Mouse (Mus musculus): ENCODE measurements at regions not wholly inside any gene's neighbourhood (a gene's known extent, or its start where the extent isn't known, plus 50 kb on each side); places are given as distances from the start of the nearest gene placed in this dataset.

DNA sequence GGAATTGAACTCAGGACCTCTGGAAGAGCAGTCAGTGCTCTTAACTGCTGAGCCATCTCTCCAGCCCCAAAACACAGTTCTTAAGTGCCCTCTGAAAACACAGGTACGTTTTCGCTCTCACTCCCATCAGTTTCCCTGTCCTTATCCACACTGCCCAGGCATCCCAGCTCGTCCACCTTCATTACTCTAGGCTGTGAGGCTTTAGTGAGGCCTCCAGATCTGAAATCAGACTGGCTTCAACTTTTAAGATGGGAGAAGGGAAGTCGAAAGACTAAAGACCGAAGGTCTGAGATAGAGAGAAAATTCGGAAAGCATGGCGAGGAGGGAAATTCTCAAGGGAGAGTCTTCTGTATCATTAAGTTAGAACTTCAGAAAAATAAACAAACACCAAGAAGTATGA, 54.8 kb upstream of the Tet2 start:
- no peaks in the 10 kb centered on the region for H3K9me3 ChIP-seq
- ATAC-seq (ENCODE audit: low FRiP score, low read depth), result no peak
- no peaks in the 10 kb centered on the region for H3K27me3 ChIP-seq
- H3K4me3 ChIP-seq, result no peak overlapping the region
- H3K4me1 ChIP-seq, result peaks cover 10% of the 10 kb centered on the region
- H3K36me3 ChIP-seq, result no peaks in the 10 kb centered on the region
- H3K4me2 ChIP-seq (replicated peaks), result no peak overlapping the region
- no peak overlapping the region for H3K27ac ChIP-seq
- H3K9ac ChIP-seq, result no peak overlapping the region
- 89% methylated on average over 7 of the region's 7 CpGs for WGBS

DNA sequence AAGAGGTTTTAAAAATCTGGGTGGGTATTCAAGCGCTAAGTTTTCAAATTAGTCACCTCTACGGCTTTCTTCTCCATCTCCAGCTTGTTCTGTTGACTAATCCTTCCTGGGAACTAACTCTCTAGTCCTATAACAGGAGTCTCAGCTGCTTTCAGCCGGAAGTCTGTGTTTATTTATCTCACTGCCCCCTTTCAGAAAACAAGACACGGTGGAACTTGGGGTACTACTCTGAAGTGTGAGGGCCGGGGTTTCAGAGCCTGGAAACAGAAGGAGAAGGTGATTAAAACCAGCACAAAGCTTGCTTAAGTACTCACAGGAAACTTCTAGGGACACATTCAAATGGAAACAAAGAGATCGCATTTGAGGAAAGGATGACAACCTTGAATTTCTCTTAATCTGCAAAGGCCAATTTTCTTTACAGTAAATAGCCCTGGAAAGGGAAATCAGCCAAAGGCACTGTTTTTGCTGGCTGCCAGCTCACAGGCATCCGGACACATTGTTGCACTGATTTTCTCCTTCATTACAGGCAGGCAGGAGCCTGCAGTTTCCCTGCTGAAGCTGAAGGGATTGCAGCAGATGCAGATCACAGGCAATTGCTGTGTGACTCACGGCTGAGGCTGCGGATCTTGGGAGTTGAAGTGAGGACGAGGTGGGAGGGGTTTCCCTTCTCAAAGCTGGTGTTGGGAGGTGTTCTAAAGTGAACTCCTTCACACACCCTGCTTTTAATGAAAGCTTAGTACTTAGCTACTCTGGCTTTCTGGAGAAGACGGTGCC, 55.7 kb upstream of the Tet2 start:
- peaks cover 10% of the 10 kb centered on the region for H3K4me1 ChIP-seq
- no peaks in the 10 kb centered on the region for H3K27me3 ChIP-seq
- no peak overlapping the region for H3K9ac ChIP-seq
- ATAC-seq (ENCODE audit: low FRiP score, low read depth), result peak; percentile 71
- H3K36me3 ChIP-seq, result no peaks in the 10 kb centered on the region
- WGBS, result 13% methylated on average over 11 of the region's 11 CpGs
- peak overlapping the region; percentile 67 for H3K27ac ChIP-seq
- H3K4me3 ChIP-seq, result peak overlapping the region; percentile 5; the same call in 1 of the 2 replicates
- H3K4me2 ChIP-seq (replicated peaks), result peak overlapping the region; percentile 39
- H3K9me3 ChIP-seq, result no peaks in the 10 kb centered on the region

- no peaks in the 10 kb centered on the region for H3K9me3 ChIP-seq
- ATAC-seq (ENCODE audit: low FRiP score, low read depth), result no peak
- peaks cover 4% of the 10 kb centered on the region for H3K4me1 ChIP-seq
- WGBS, result 85% methylated on average over 6 of the region's 6 CpGs
- no peak overlapping the region for H3K9ac ChIP-seq
- H3K4me3 ChIP-seq, result no peak overlapping the region
- H3K27ac ChIP-seq, result no peak overlapping the region
- no peaks in the 10 kb centered on the region for H3K36me3 ChIP-seq
- H3K4me2 ChIP-seq (replicated peaks), result no peak overlapping the region
- H3K27me3 ChIP-seq, result no peaks in the 10 kb centered on the region
These were observed 60.5 kb upstream of the Tet2 start for GRCm38 (mm10) chr3:133605460-133605859.

- Histone ChIP-seq H3K27ac (no peak overlapping the region), H3K27me3 (no peaks in the 10 kb centered on the region), H3K9ac (no peak overlapping the region), H3K4me3 (no peak overlapping the region), H3K4me1 (no peaks in the 10 kb centered on the region), H3K9me3 (no peaks in the 10 kb centered on the region), H3K4me2 (replicated peaks) (no peak overlapping the region), H3K36me3 (no peaks in the 10 kb centered on the region)
- WGBS, result 82% methylated on average over 3 of the region's 3 CpGs
- no peak for ATAC-seq (ENCODE audit: low FRiP score, low read depth)
These were observed 63.9 kb upstream of the Tet2 start for GRCm38 (mm10) chr3:133608845-133609261.

DNA sequence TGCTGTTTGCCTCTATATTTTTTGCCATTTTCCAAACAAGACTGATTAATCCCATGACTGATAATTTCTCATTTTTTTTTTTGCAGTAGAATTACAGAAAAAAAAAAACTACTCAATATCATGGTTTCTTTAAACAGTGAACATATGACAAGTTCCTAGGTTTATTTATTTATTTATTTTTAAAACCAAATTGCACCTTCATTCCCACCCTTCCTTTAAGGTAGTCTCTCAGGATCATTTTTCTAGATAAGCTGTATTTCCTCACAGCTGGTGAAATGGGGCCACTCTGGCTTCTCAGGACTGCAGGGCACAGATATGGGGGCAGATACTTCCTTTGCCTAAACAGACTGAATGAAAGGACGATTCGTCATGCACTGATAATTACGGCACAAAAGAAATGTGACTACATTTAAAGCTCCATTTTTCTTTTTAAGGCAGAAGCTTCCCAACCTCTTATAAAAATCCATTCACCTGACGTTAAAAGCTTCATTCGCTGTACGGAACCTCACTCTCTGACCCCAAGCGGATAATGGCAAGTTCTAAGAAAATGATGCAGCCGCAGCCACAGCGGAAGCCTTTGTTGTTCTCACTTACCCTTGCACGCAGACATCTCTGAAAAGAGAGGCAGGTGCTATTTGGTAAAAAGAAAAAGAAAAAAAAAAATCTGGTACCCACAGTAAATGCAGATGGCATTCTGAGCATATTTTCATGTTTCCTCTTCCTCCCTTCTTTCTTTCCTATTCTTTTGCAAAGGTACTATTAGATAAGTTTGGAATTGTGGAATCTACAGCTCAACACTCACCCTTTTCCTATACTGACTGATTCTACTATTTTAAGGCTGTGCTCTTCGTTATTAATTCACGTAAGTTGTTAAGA, 69.1 kb upstream of the Tet2 start:
- no peak for ATAC-seq (ENCODE audit: low FRiP score, low read depth)
- no peaks in the 10 kb centered on the region for H3K4me1 ChIP-seq
- H3K4me2 ChIP-seq (replicated peaks), result no peak overlapping the region
- no peaks in the 10 kb centered on the region for H3K36me3 ChIP-seq
- H3K9ac ChIP-seq, result no peak overlapping the region
- H3K9me3 ChIP-seq, result no peaks in the 10 kb centered on the region
- H3K27me3 ChIP-seq, result no peaks in the 10 kb centered on the region
- H3K27ac ChIP-seq, result no peak overlapping the region
- WGBS, result 73% methylated on average over 12 of the region's 12 CpGs
- no peak overlapping the region for H3K4me3 ChIP-seq

DNA sequence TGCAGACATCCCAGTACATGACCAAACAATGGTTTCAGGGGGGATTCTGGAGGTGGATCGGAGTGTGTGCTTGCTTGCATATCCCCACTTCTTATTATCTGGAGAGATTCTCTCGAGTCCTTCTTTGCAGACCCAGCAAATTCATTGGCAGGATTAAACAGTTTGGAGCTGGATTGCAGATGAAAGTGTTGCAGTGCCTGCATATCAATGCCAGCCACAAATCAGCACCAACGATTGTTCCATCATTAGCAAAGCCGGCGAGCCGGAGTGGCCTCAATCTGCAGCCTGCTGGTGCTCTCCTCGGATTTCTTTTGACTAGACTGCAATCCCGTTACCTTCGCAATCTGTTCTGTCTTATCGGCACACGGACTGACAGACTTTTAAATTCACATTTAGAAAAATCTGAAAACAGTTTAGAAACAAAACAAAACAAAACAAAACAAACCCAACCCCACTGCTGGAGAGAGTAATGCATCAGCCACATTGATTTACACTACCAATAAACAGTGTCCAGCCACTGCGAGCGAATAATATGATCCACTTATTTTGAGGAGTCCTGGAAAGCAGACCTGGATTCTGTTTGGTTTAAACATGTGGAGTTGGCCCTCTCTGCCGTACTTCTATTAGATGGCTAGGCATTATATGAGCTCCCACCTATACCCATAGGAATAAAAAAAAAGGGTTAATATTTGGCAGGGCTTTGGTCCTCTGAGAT, 69.9 kb upstream of the Tet2 start:
- Histone ChIP-seq H3K36me3 (no peaks in the 10 kb centered on the region), H3K9ac (no peak overlapping the region), H3K27ac (no peak overlapping the region), H3K4me2 (replicated peaks) (no peak overlapping the region), H3K27me3 (no peaks in the 10 kb centered on the region), H3K4me3 (no peak overlapping the region), H3K4me1 (no peaks in the 10 kb centered on the region), H3K9me3 (no peaks in the 10 kb centered on the region)
- no peak for ATAC-seq (ENCODE audit: low FRiP score, low read depth)
- WGBS, result 30% methylated on average over 14 of the region's 14 CpGs

DNA sequence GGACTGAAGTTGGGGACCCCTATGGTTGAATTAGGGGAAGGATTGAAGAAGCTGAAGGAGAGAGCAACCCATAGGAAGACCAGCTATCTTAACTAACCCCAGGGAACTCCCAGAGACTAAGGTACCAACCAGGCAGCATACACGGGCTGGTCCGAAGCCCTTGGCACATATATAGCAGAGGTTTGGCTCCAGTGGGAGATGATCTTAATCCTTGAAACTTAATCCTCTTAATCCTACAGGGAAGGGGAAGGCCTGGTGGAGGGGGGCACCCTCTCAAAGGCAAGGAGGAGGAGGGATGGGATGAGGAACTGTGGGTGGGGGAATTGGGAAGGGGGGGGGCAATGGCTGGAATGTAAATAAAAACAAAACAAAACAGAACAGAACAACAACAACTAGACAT, 72.1 kb upstream of the Tet2 start:
- ATAC-seq (ENCODE audit: low FRiP score, low read depth), result no peak
- Histone ChIP-seq H3K4me1 (no peaks in the 10 kb centered on the region), H3K9me3 (no peaks in the 10 kb centered on the region), H3K4me2 (replicated peaks) (no peak overlapping the region), H3K9ac (no peak overlapping the region), H3K27ac (no peak overlapping the region), H3K4me3 (no peak overlapping the region), H3K36me3 (no peaks in the 10 kb centered on the region), H3K27me3 (no peaks in the 10 kb centered on the region)
- 88% methylated on average over 2 of the region's 2 CpGs for WGBS

- no peak for ATAC-seq (ENCODE audit: low FRiP score, low read depth)
- WGBS, result 88% methylated on average over 3 of the region's 3 CpGs
These were observed 73.6 kb upstream of the Tet2 start for GRCm38 (mm10) chr3:133618491-133618890.

GRCm38 (mm10) chr3:133623201-133623744, 78.3 kb upstream of the Tet2 start:
- no peaks in the 10 kb centered on the region for H3K27me3 ChIP-seq
- H3K9ac ChIP-seq, result no peak overlapping the region
- no peaks in the 10 kb centered on the region for H3K4me1 ChIP-seq
- H3K4me2 ChIP-seq (replicated peaks), result no peak overlapping the region
- H3K4me3 ChIP-seq, result no peak overlapping the region
- H3K9me3 ChIP-seq, result no peaks in the 10 kb centered on the region
- no peaks in the 10 kb centered on the region for H3K36me3 ChIP-seq
- WGBS, result 81% methylated on average over 9 of the region's 9 CpGs
- no peak overlapping the region for H3K27ac ChIP-seq
- ATAC-seq (ENCODE audit: low FRiP score, low read depth), result no peak

More at GRCm38 (mm10) chr3:133618491-133618890, 73.6 kb upstream of the Tet2 start:
- no peaks in the 10 kb centered on the region for H3K9me3 ChIP-seq
- no peaks in the 10 kb centered on the region for H3K27me3 ChIP-seq
- no peaks in the 10 kb centered on the region for H3K36me3 ChIP-seq
- no peaks in the 10 kb centered on the region for H3K4me1 ChIP-seq
- no peak overlapping the region for H3K9ac ChIP-seq
- no peak overlapping the region for H3K27ac ChIP-seq
- no peak overlapping the region for H3K4me3 ChIP-seq
- H3K4me2 ChIP-seq (replicated peaks), result no peak overlapping the region

GRCm38 (mm10) chr3:133624079-133624875, 79.3 kb upstream of the Tet2 start:
- Histone ChIP-seq H3K4me2 (replicated peaks) (no peak overlapping the region), H3K27ac (no peak overlapping the region), H3K27me3 (no peaks in the 10 kb centered on the region), H3K9ac (no peak overlapping the region), H3K4me1 (no peaks in the 10 kb centered on the region), H3K36me3 (no peaks in the 10 kb centered on the region), H3K9me3 (no peaks in the 10 kb centered on the region), H3K4me3 (no peak overlapping the region)
- WGBS, result 71% methylated on average over 3 of the region's 3 CpGs
- no peak for ATAC-seq (ENCODE audit: low FRiP score, low read depth)

DNA sequence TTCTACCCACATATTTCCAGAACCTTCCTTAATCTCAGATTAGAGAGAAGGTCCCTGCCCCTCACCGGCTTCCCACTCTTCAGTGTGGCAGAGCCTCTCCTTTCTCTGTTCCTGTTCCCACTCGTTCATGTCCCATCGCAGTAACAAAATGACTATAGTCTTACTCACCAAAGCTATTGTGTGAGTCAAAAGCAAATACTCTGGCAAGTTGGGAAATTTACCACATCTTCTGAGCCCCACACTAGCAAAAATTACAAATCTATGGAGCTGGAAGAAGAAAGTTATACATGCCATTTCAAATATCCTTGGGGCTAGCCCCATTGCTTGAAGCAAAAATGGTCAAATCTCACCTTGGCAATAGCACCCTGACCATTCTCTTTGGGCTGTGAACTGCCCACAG, 80.1 kb upstream of the Tet2 start:
- ATAC-seq (ENCODE audit: low FRiP score, low read depth), result no peak
- no peaks in the 10 kb centered on the region for H3K9me3 ChIP-seq
- WGBS, result 96% methylated on average over 3 of the region's 3 CpGs

More for the DNA sequence above, 80.1 kb upstream of the Tet2 start:
- H3K36me3 ChIP-seq, result no peaks in the 10 kb centered on the region
- no peak overlapping the region for H3K9ac ChIP-seq
- H3K4me2 ChIP-seq (replicated peaks), result no peak overlapping the region
- H3K4me1 ChIP-seq, result no peaks in the 10 kb centered on the region
- H3K27me3 ChIP-seq, result no peaks in the 10 kb centered on the region
- H3K27ac ChIP-seq, result no peak overlapping the region
- H3K4me3 ChIP-seq, result no peak overlapping the region
